Mouse (Mus musculus) heart, postnatal 0 days (tissue): ENCODE measurements around the gene Med24. TPM values are rescaled to one million over a fixed set of nuclear protein-coding genes. Genes with fewer than 3 reads are reported as not detected.

Source experiments
- ATAC-seq: fragments of 200-750 bp; cut with Nextera tagmentation; 2 replicates; pipeline ENCODE4 v1.8.0; 2017; ENCODE audit warnings: low read depth, moderate number of reproducible peaks, moderate library complexity; ENCODE audit not compliant: insufficient read depth
- DNase-seq: peaks from one replicate; pipeline ENCODE4 v3.0.0-alpha.2; 2016; ENCODE audit warnings: low spot score
- H3K27ac ChIP-seq: fragments of 300-500 bp; sonication (generic); 2 replicates; pipeline ENCODE4 v1.5.1; 2014; ENCODE audit warnings: low read depth, mild to moderate bottlenecking
- H3K27me3 ChIP-seq: fragments of 300-500 bp; sonication (generic); 2 replicates; pipeline ENCODE4 v1.6.1; 2014; ENCODE audit warnings: low read length, mixed read lengths; ENCODE audit not compliant: control insufficient read depth, insufficient read depth
- H3K36me3 ChIP-seq: fragments of 300-500 bp; sonication (generic); replicated peaks from 2 replicates; pipeline ENCODE4 v1.6.1; 2014; ENCODE audit warnings: low read length, mixed read lengths; ENCODE audit not compliant: control insufficient read depth, insufficient read depth
- H3K4me1 ChIP-seq: fragments of 300-500 bp; sonication (generic); 2 replicates; pipeline ENCODE4 v1.6.1; 2014; ENCODE audit warnings: antibody characterized with exemption; ENCODE audit not compliant: control insufficient read depth, insufficient read depth
- H3K4me2 ChIP-seq: fragments of 300-500 bp; sonication (generic); 2 replicates; pipeline ENCODE4 v1.6.1; 2014; ENCODE audit warnings: low read depth, mild to moderate bottlenecking, low read length, moderate library complexity
- H3K4me3 ChIP-seq: fragments of 300-500 bp; sonication (generic); 2 replicates; pipeline ENCODE4 v1.5.1; 2014; ENCODE audit warnings: low read depth, low read length
- H3K9ac ChIP-seq: fragments of 300-500 bp; sonication (generic); replicated peaks from 2 replicates; pipeline ENCODE4 v1.6.1; 2014; ENCODE audit warnings: low read depth, low read length, mixed read lengths
- H3K9me3 ChIP-seq: fragments of 300-500 bp; sonication (generic); replicated peaks from 2 replicates; pipeline ENCODE4 v1.6.1; 2016; ENCODE audit warnings: low read length; ENCODE audit not compliant: control insufficient read depth
- CTCF ChIP-seq: IDR thresholded peaks from 2 replicates; pipeline ENCODE4 v1.5.1; 2016; ENCODE audit warnings: antibody characterized with exemption, control low read depth, low read depth
- EP300 ChIP-seq: IDR thresholded peaks from 2 replicates; pipeline ENCODE4 v1.6.1; 2016; ENCODE audit warnings: antibody characterized with exemption, low read depth
- WGBS: fragments of 180-500 bp; shearing (Covaris S2); extraction: QIAGEN DNeasy Blood & Tissue Kit; methylation state at CpG from one replicate; pipeline ENCODE4 v1.1.7; 2014; 5-methylcytosine and 5-hydroxymethylcytosine counted together
- polyA plus RNA-seq: library from polyadenylated mRNA; unstranded; fragments of >200 nt; fragmentation: Nextera tagmentation; extraction: Ambion mirVana; gene quantifications from 2 replicates; pipeline ENCODE4 v1.2.1, GENCODE M21; 2015
- total RNA-seq: library from RNA; depleted of rRNA; stranded (reverse); fragments of >200 nt; gene quantifications from 2 replicates; pipeline ENCODE4 v1.2.3, GENCODE M21; 2014; ENCODE audit warnings: low replicate concordance

Med24 gene
- total and polyA plus RNA-seq, 2 experiments from 2014 or later: 23.3 to 48.0 TPM

GRCm38 (mm10) chr11:98710416-98711045 lies 18.7 kb downstream of the Med24 start:
- 30% methylated on average over 12 of the region's 12 CpGs for WGBS
- H3K4me2 ChIP-seq: no peak overlapping the region
- peaks cover 55% of the 10 kb centered on the region for H3K36me3 ChIP-seq
- no peak overlapping the region for H3K9ac ChIP-seq
- H3K27ac ChIP-seq: peak overlapping the region; percentile 53
- no peaks in the 10 kb centered on the region for H3K27me3 ChIP-seq
- DNase-seq: peak; percentile 89
- TF ChIP-seq EP300: no peak
- TF ChIP-seq CTCF: peak; percentile 98
- peaks cover 21% of the 10 kb centered on the region for H3K4me1 ChIP-seq
- ATAC-seq: peak; percentile 59
- no peaks in the 10 kb centered on the region for H3K9me3 ChIP-seq
- H3K4me3 ChIP-seq: no peak overlapping the region

GRCm38 (mm10) chr11:98709001-98709741 lies 20.1 kb downstream of the Med24 start:
- Histone ChIP-seq H3K27me3 (no peaks in the 10 kb centered on the region), H3K4me3 (no peak overlapping the region), H3K9me3 (no peaks in the 10 kb centered on the region), H3K4me1 (peaks cover 21% of the 10 kb centered on the region), H3K4me2 (peak overlapping the region; percentile 8; the same call in 1 of the 2 replicates), H3K36me3 (peaks cover 56% of the 10 kb centered on the region), H3K9ac (no peak overlapping the region), H3K27ac (peak overlapping the region; percentile 75)
- no peak for TF ChIP-seq CTCF
- no peak for TF ChIP-seq EP300
- no peak for ATAC-seq
- WGBS: 40% methylated on average over 26 of the region's 26 CpGs
- no peak for DNase-seq

- TF ChIP-seq CTCF: no peak
- no peak for TF ChIP-seq EP300
- no peak overlapping the region for H3K4me3 ChIP-seq
- 0 out of 2 replicates have a peak overlapping the region, but pooled peaks have one; percentile 12 for H3K4me2 ChIP-seq
- peak; percentile 14; the same call in 1 of the 2 replicates for ATAC-seq
- H3K27me3 ChIP-seq: no peaks in the 10 kb centered on the region
- H3K36me3 ChIP-seq: peaks cover 52% of the 10 kb centered on the region
- 64% methylated on average over 19 of the region's 19 CpGs for WGBS
- no peaks in the 10 kb centered on the region for H3K9me3 ChIP-seq
- H3K27ac ChIP-seq: peak overlapping the region; percentile 75
- DNase-seq: peak; percentile 67
- peaks cover 21% of the 10 kb centered on the region for H3K4me1 ChIP-seq
- H3K9ac ChIP-seq: no peak overlapping the region
These were observed 20.8 kb downstream of the Med24 start for GRCm38 (mm10) chr11:98708282-98708956.

- TF ChIP-seq CTCF (no peak), EP300 (no peak)
- DNase-seq (peak; percentile 76), ATAC-seq (peak; percentile 48)
- no peak overlapping the region for H3K4me3 ChIP-seq
- H3K4me2 ChIP-seq: 0 out of 2 replicates have a peak overlapping the region, but pooled peaks have one; percentile 12
- H3K27me3 ChIP-seq: no peaks in the 10 kb centered on the region
- peaks cover 45% of the 10 kb centered on the region for H3K36me3 ChIP-seq
- H3K27ac ChIP-seq: peak overlapping the region; percentile 75
- WGBS: 68% methylated on average over 22 of the region's 22 CpGs
- H3K9ac ChIP-seq: no peak overlapping the region
- peaks cover 21% of the 10 kb centered on the region for H3K4me1 ChIP-seq
- H3K9me3 ChIP-seq: no peaks in the 10 kb centered on the region
These were observed 21.6 kb downstream of the Med24 start for GRCm38 (mm10) chr11:98707401-98708281.

- Histone ChIP-seq H3K9ac (no peak overlapping the region), H3K27me3 (no peaks in the 10 kb centered on the region), H3K9me3 (no peaks in the 10 kb centered on the region), H3K27ac (no peak overlapping the region), H3K4me3 (no peak overlapping the region), H3K4me2 (no peak overlapping the region), H3K4me1 (peaks cover 18% of the 10 kb centered on the region), H3K36me3 (peaks cover 39% of the 10 kb centered on the region)
- no peak for ATAC-seq
- DNase-seq: no peak
- WGBS: 89% methylated on average over 10 of the region's 10 CpGs
- TF ChIP-seq EP300 (no peak), CTCF (no peak)
These were observed 24.2 kb downstream of the Med24 start for GRCm38 (mm10) chr11:98705021-98705420.
